Comparison of ENCODE assay signal across 9 mouse cellular contexts in genomic region chr17:78206421-78206820, GRCm38 (mm10). TPM values are rescaled to one million over a fixed set of nuclear protein-coding genes. Genes with fewer than 3 reads are reported as not detected.
DNase-seq lines count a peak whose midpoint lies in the region; ATAC-seq and TF ChIP-seq lines count a peak whose summit lies in the region.
"Had no signal": no experiment of that assay in that cellular context is flagged by ENCODE, and none has a peak within 500 bp of the region (broad histone marks: within the 10 kb centered on the region; RNA-seq: fewer than 3 reads in every experiment).

No protein-coding gene starts in this region.

- WGBS in heart, embryonic 11.5 days (ENCODE audit: insufficient replicate concordance), result 40% methylated on average over 2 of the region's 2 CpGs
- WGBS in heart, adult 2 months, result 24% methylated on average over 2 of the region's 2 CpGs

- CTCF ChIA-PET in Patski (lab: Charles Lee), result interaction anchor here (1.0 to 1.5 kb wide), 2 partner anchors 21 to 50 kb away, joined by 3 to 6 read pairs; no protein-coding TSS in a partner anchor

- no peak overlapping the region for H3K27ac ChIP-seq in heart, embryonic 11.5 days (ENCODE audit: low read depth, low read length)
- no peak overlapping the region for H3K27ac ChIP-seq in heart, adult 2 months

- no peak overlapping the region for H3K4me3 ChIP-seq in heart, embryonic 11.5 days (ENCODE audit: low read depth, low read length)
- no peak overlapping the region for H3K4me3 ChIP-seq in heart, adult 2 months
- H3K4me3 ChIP-seq: myocyte had no signal

- POLR2A ChIA-PET in Patski (lab: Charles Lee), result interaction anchor here (0.6 kb wide), 2 partner anchors 42 to 297 kb away, joined by 3 read pairs; no protein-coding TSS in a partner anchor

- intact Hi-C loops in heart, adult 2 months (cut with DNase I), result loop anchor here (2.0 kb wide), 1 partner anchor 34 kb away; no protein-coding TSS in a partner anchor

- TF ChIP-seq POLR2A in heart, adult 2 months (IDR thresholded peaks at IDR 0.05; ENCODE audit: insufficient read depth, low read depth, low read length), result no peak

- H3K4me2 ChIP-seq in heart, embryonic 11.5 days, result no peak overlapping the region

- H3K36me3 ChIP-seq in heart, embryonic 11.5 days (ENCODE audit: control insufficient read depth, insufficient read depth, low read length), result no peaks in the 10 kb centered on the region
- peaks cover 22% of the 10 kb centered on the region for H3K36me3 ChIP-seq in heart, adult 2 months (ENCODE audit: control insufficient read depth, insufficient read depth, low read length)

- no peaks in the 10 kb centered on the region for H3K9me3 ChIP-seq in heart, embryonic 11.5 days (replicated peaks; ENCODE audit: control insufficient read depth, low read length)

- in situ Hi-C loops in Patski (cut with MboI; ENCODE audit: low pct_unique_long_range_greater_than_20kb), result no loop called here

- 0 out of 2 replicates have a peak, but pooled peaks have one; percentile 37 for ATAC-seq in heart, embryonic 11.5 days (replicated peaks; ENCODE audit: insufficient number of reproducible peaks, low FRiP score, low TSS enrichment)
- ATAC-seq in Patski, result peak; percentile 59

- 0 out of 2 replicates have a peak, but pooled peaks cover 3% of the 10 kb centered on the region for H3K4me1 ChIP-seq in heart, embryonic 11.5 days (ENCODE audit: control insufficient read depth, insufficient read depth, low read length)
- H3K4me1 ChIP-seq in heart, adult 2 months (ENCODE audit: control insufficient read depth, insufficient read depth, low read length), result peaks cover 24% of the 10 kb centered on the region

- no peak for TF ChIP-seq CTCF in heart, adult 2 months (IDR thresholded peaks at IDR 0.05)
- TF ChIP-seq CTCF in Patski (IDR thresholded peaks at IDR 0.05), result no peak

- H3K9ac ChIP-seq in heart, embryonic 11.5 days (ENCODE audit: low read depth, low read length), result no peak overlapping the region
- H3K9ac ChIP-seq in heart, adult 2 months (ENCODE audit: low read depth, low read length), result no peak overlapping the region

- peaks cover 16% of the 10 kb centered on the region; the same call in 1 of the 2 replicates for H3K27me3 ChIP-seq in heart, embryonic 11.5 days (ENCODE audit: control insufficient read depth, insufficient read depth, low read length)
- no peaks in the 10 kb centered on the region for H3K27me3 ChIP-seq in heart, adult 2 months (ENCODE audit: control insufficient read depth, insufficient read depth, low read length)
- H3K27me3 ChIP-seq in Patski, result no peaks in the 10 kb centered on the region

- H3K79me2 ChIP-seq in heart, adult 2 months (replicated peaks; ENCODE audit: control insufficient read depth, insufficient read depth, low read length), result peaks cover 14% of the 10 kb centered on the region

- TF ChIP-seq EP300 in heart, adult 2 months (IDR thresholded peaks at IDR 0.05; ENCODE audit: insufficient read depth, low read depth, low read length), result no peak

- DNase-seq in heart, adult 2 months, result no peak
- no peak for DNase-seq in Patski (ENCODE audit: low read depth, low spot score)
- peak; percentile 70 to 75 for DNase-seq in kidney, postnatal 25 days
- peak; percentile 51 for DNase-seq in lung, postnatal 25 days (ENCODE audit: low spot score)
- no peak for DNase-seq in right cerebral cortex, postnatal 25 days
- no peak for DNase-seq in heart, postnatal 4 days
- DNase-seq: heart, postnatal 36 days had no signal

RNA-seq across cellular contexts. Expression of gene Crim1, which starts 6.4 kb away (rescaled TPM):
- polyA plus RNA-seq in heart, embryonic 11.5 days (2014; fragmentation: Nextera tagmentation; extraction: Ambion mirVana), result 2.1 and 2.9 TPM in 2 replicates
- 10 to 100 TPM; 50.6 to 55.4 TPM for total RNA-seq in heart, adult 2 months (2021)
- 28.2 and 42.9 TPM in 2 replicates for polyA plus RNA-seq in heart, adult 2 months (2012; rRNA removed)
- polyA plus RNA-seq in Patski (2021), result 243 TPM
- total RNA-seq in heart, postnatal 4 days (2021), result 10 to 100 TPM; 40.1 to 42.1 TPM

Comparison
In these comparisons a context has a peak if more than half of its experiments do, and no peak if none do; other contexts are left out.
1. DNase-seq: peak in kidney, postnatal 25 days (2 of 2) and lung, postnatal 25 days (single experiment); none in heart, adult 2 months (0 of 2), Patski (single experiment), right cerebral cortex, postnatal 25 days (single experiment) and heart, postnatal 4 days (single experiment).